Mouse (Mus musculus) ES-Bruce4 (cell line): ENCODE measurements at regions not wholly inside any gene's neighbourhood (a gene's known extent, or its start where the extent isn't known, plus 50 kb on each side); places are given as distances from the start of the nearest gene placed in this dataset.

Experiments
- CTCF ChIP-seq: IDR thresholded peaks from one replicate; pipeline ENCODE4 v1.8.1; 2011; ENCODE audit warnings: low read depth, low read length
- POLR2A ChIP-seq: IDR thresholded peaks from one replicate; pipeline ENCODE4 v1.8.1; 2011; ENCODE audit warnings: low read length; ENCODE audit not compliant: insufficient read depth

- TF ChIP-seq CTCF (no peak), POLR2A (no peak)
Observed at GRCm38 (mm10) chr10:60914391-60914790, 83.0 kb upstream of the Unc5b start.
